Mouse (Mus musculus) kidney, embryonic 14.5 days (tissue): ENCODE data around the gene Trim17. TPM values are rescaled to one million over a fixed set of nuclear protein-coding genes. Genes with fewer than 3 reads are reported as not detected.

ENCODE experiments used
- ATAC-seq: fragments of 200-750 bp; cut with Nextera tagmentation; 2 replicates; pipeline ENCODE4 v1.8.0; 2017; ENCODE audit warnings: moderate number of reproducible peaks, mild to moderate bottlenecking, moderate TSS enrichment, moderate library complexity; ENCODE audit not compliant: low FRiP score, low TSS enrichment
- H3K27ac ChIP-seq: fragments of 300-500 bp; sonication (generic); 2 replicates; pipeline ENCODE4 v1.5.1; 2014; ENCODE audit warnings: low read depth, mild to moderate bottlenecking, low read length, moderate library complexity, mixed read lengths
- H3K27me3 ChIP-seq: fragments of 300-500 bp; sonication (generic); 2 replicates; pipeline ENCODE4 v1.6.1; 2014; ENCODE audit warnings: mild to moderate bottlenecking, low read length; ENCODE audit not compliant: control insufficient read depth, insufficient read depth
- H3K36me3 ChIP-seq: fragments of 300-500 bp; sonication (generic); 2 replicates; pipeline ENCODE4 v1.6.1; 2014; ENCODE audit warnings: low read length, mixed read lengths; ENCODE audit not compliant: control insufficient read depth, insufficient read depth
- H3K4me1 ChIP-seq: fragments of 300-500 bp; sonication (generic); 2 replicates; pipeline ENCODE4 v1.6.1; 2014; ENCODE audit warnings: low read length, mixed read lengths; ENCODE audit not compliant: control insufficient read depth, insufficient read depth
- H3K4me2 ChIP-seq: fragments of 300-500 bp; sonication (generic); replicated peaks from 2 replicates; pipeline ENCODE4 v1.6.1; 2014; ENCODE audit warnings: low read depth, mild to moderate bottlenecking, low read length
- H3K4me3 ChIP-seq: fragments of 300-500 bp; sonication (generic); 2 replicates; pipeline ENCODE4 v1.5.1; 2014; ENCODE audit warnings: mild to moderate bottlenecking, low read length
- H3K9ac ChIP-seq: fragments of 300-500 bp; sonication (generic); 2 replicates; pipeline ENCODE4 v1.6.1; 2014; ENCODE audit warnings: low read depth, mild to moderate bottlenecking, low read length, moderate library complexity
- H3K9me3 ChIP-seq: fragments of 300-500 bp; sonication (generic); 2 replicates; pipeline ENCODE4 v1.6.1; 2016; ENCODE audit warnings: low read length; ENCODE audit not compliant: control insufficient read depth
- WGBS: fragments of 180-500 bp; shearing (Covaris S2); extraction: QIAGEN DNeasy Blood & Tissue Kit; methylation state at CpG from one replicate; pipeline ENCODE4 v1.1.7; 2014; 5-methylcytosine and 5-hydroxymethylcytosine counted together
- polyA plus RNA-seq: library from polyadenylated mRNA; unstranded; fragments of >200 nt; fragmentation: Nextera tagmentation; extraction: Ambion mirVana; gene quantifications from 2 replicates; pipeline ENCODE4 v1.2.1, GENCODE M21; 2014

The Trim17 gene
- polyA plus RNA-seq, 1 experiment from 2014 or later, result 0.65 TPM

DNA sequence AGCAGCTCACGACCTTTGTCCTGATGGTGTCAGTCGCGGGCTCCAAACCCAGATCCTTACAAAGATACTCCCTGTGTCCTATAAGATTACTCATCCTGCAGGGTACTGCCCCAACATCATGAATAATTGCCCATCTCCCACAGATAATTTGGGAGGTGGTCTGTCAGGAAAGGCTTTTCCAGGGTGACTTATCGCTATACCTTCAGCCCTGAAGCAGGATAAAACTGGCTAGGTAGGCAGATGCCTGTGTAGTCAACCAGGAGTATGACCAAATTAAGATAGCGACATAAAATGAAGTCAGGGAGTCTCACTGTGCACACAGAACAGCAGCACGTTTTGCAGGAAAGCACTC lies 15.4 kb upstream of the Trim17 start:
- Histone ChIP-seq H3K4me1 (peaks cover 15% of the 10 kb centered on the region; the same call in 1 of the 2 replicates), H3K9me3 (no peaks in the 10 kb centered on the region), H3K27me3 (no peaks in the 10 kb centered on the region), H3K4me3 (peak overlapping the region; percentile 98), H3K9ac (peak overlapping the region; percentile 96), H3K27ac (peak overlapping the region; percentile 95), H3K4me2 (peak overlapping the region; percentile 83), H3K36me3 (peaks cover 23% of the 10 kb centered on the region)
- 18% methylated on average over 6 of the region's 6 CpGs for WGBS
- peak; percentile 58 for ATAC-seq

DNA sequence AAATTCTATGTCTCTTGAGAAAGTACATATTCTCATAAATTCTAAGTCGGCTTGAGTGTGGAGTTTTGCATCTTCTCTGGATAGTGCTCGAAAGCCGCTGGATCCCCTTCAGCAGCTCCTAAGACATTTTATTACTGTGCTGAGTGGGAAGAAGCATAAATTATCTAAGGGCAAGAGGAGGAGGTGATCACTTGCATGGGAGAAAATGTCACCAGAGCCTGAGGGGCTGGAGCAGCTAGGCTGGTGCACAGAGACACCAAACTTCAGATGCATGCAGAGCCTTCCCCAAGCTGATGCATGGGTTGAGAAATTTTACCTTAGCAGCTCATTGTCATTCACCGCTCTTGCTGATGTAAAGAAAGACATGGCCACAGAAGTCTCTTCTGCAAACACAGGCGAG lies 10.3 kb upstream of the Trim17 start:
- H3K9ac ChIP-seq, result no peak overlapping the region
- no peak overlapping the region for H3K4me2 ChIP-seq
- 43% methylated on average over 5 of the region's 5 CpGs for WGBS

DNA sequence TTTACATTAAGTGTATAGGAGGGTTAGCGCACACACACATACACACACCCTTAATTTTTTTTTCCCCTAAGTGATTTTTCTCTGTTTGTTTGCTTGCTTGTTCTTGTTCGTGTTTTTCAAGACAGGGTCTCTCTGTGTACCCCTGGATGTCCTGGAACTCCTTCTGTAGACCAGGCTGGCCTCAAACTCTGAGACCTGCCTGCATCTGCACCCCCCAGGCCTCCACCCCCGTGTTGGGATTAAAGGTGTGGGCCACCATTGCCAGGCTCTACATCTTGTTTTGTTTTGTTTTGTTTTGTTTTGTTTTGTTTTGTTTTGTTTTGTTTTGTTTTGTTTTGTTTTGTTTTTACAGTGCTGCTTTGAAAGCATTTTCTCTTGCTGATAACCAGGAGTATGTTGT lies 7.2 kb upstream of the Trim17 start:
- Histone ChIP-seq H3K27ac (no peak overlapping the region), H3K4me2 (no peak overlapping the region), H3K27me3 (0 out of 2 replicates have a peak, but pooled peaks cover 3% of the 10 kb centered on the region), H3K9ac (no peak overlapping the region), H3K36me3 (no peaks in the 10 kb centered on the region), H3K4me1 (0 out of 2 replicates have a peak, but pooled peaks cover 12% of the 10 kb centered on the region), H3K9me3 (no peaks in the 10 kb centered on the region), H3K4me3 (no peak overlapping the region)
- no peak for ATAC-seq
- WGBS, result 85% methylated on average over 3 of the region's 3 CpGs

More for the DNA sequence above, 10.3 kb upstream of the Trim17 start:
- ATAC-seq, result no peak
- Histone ChIP-seq H3K36me3 (no peaks in the 10 kb centered on the region), H3K27me3 (no peaks in the 10 kb centered on the region), H3K9me3 (no peaks in the 10 kb centered on the region), H3K4me1 (0 out of 2 replicates have a peak, but pooled peaks cover 12% of the 10 kb centered on the region), H3K27ac (no peak overlapping the region), H3K4me3 (no peak overlapping the region)

DNA sequence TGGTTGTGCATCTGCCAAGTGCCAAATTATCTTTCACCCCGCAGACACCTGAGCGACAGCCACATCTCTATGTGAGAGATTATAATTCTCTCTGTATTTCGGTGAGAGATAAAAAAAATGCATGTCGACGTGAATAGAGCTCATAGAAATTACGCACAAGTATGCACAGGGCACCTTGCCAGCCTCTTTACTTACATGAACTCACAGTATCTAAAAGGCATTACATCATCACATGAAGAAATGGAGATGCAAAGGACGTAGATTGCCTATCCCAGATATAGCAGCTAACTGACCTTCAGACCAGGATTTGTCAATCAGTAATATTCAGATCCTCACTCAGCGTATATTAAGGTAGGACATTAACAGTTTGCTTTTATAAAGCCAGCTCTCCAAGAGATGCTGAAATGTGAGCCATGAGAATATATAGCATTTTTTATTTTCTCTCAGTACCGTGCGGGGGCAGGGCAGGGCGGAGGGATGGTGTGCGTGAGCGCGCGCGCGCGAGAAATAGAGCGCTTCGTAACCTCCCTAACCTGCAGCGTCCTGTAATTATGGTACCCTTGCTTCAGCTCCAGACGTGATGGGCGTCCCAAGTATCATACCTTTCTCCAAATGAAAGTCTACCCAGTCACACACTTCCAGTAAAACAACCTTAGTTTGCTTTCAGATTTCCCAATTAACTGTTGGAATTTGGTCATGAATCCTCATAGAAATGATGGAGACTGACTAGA lies 6.5 kb upstream of the Trim17 start:
- Histone ChIP-seq H3K4me2 (peak overlapping the region; percentile 65), H3K36me3 (no peaks in the 10 kb centered on the region), H3K9me3 (no peaks in the 10 kb centered on the region), H3K9ac (peak overlapping the region; percentile 56; the same call in 1 of the 2 replicates), H3K27me3 (0 out of 2 replicates have a peak, but pooled peaks cover 3% of the 10 kb centered on the region), H3K27ac (peak overlapping the region; percentile 94), H3K4me1 (0 out of 2 replicates have a peak, but pooled peaks cover 12% of the 10 kb centered on the region), H3K4me3 (peak overlapping the region; percentile 44)
- no peak for ATAC-seq
- WGBS, result 18% methylated on average over 23 of the region's 23 CpGs

- WGBS, result under 1% methylated on average over 48 of the region's 48 CpGs
- H3K4me1 ChIP-seq, result 0 out of 2 replicates have a peak, but pooled peaks cover 8% of the 10 kb centered on the region
- H3K4me2 ChIP-seq, result peak within 1 kb of the TSS; percentile 65
- H3K27me3 ChIP-seq, result 0 out of 2 replicates have a peak, but pooled peaks cover 3% of the 10 kb centered on the region
- peak; percentile 92 for ATAC-seq
- H3K9me3 ChIP-seq, result no peaks in the 10 kb centered on the region
- H3K36me3 ChIP-seq, result no peaks in the 10 kb centered on the region
- H3K27ac ChIP-seq, result peak within 1 kb of the TSS; percentile 94
- H3K4me3 ChIP-seq, result peak within 1 kb of the TSS; percentile 44
- peak within 1 kb of the TSS; percentile 63 for H3K9ac ChIP-seq
Measured at GRCm38 (mm10) chr11:58948542-58949479, 5.7 kb upstream of the Trim17 start, which contains the start of gene Hist3h2ba. Gene Hist3h2ba (plus strand): TSS chr11:58948920.

GRCm38 (mm10) chr11:58949480-58950431 lies 4.7 kb upstream of the Trim17 start:
- Histone ChIP-seq H3K9ac (peak overlapping the region; percentile 63), H3K9me3 (no peaks in the 10 kb centered on the region), H3K4me2 (peak overlapping the region; percentile 65), H3K27ac (peak overlapping the region; percentile 92), H3K4me1 (0 out of 2 replicates have a peak, but pooled peaks cover 5% of the 10 kb centered on the region), H3K36me3 (no peaks in the 10 kb centered on the region), H3K4me3 (peak overlapping the region; percentile 44), H3K27me3 (0 out of 2 replicates have a peak, but pooled peaks cover 3% of the 10 kb centered on the region)
- ATAC-seq, result 0 out of 2 replicates have a peak, but pooled peaks have one; percentile 28
- WGBS, result 6% methylated on average over 20 of the region's 20 CpGs

DNA sequence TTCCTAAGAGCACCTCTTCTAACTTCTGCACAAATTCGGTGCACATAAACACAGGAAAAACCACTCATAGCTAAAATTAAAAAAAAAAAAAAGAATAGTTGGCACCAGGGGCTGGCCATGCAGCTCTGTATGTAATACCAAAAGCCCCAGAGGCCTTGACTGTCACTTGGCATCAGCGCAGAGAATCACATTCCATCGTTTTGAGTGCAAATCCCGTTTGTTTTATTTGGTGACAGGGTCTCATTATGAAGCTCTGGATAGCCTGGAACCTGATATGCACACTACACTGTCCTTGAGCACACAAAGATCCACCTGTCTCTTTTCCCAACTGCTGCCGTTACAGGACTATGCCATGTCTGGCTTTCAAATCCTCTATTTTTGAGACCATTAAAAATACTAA lies 3.3 kb upstream of the Trim17 start:
- 70% methylated on average over 5 of the region's 5 CpGs for WGBS
- H3K9ac ChIP-seq, result no peak overlapping the region
- 0 out of 2 replicates have a peak, but pooled peaks cover 3% of the 10 kb centered on the region for H3K27me3 ChIP-seq
- peaks cover 11% of the 10 kb centered on the region; the same call in 1 of the 2 replicates for H3K4me1 ChIP-seq
- H3K9me3 ChIP-seq, result no peaks in the 10 kb centered on the region
- no peak for ATAC-seq
- no peak overlapping the region for H3K4me3 ChIP-seq
- H3K4me2 ChIP-seq, result no peak overlapping the region
- no peak overlapping the region for H3K27ac ChIP-seq
- no peaks in the 10 kb centered on the region; the same call in 1 of the 2 replicates for H3K36me3 ChIP-seq
